In the genomic region with DNA sequence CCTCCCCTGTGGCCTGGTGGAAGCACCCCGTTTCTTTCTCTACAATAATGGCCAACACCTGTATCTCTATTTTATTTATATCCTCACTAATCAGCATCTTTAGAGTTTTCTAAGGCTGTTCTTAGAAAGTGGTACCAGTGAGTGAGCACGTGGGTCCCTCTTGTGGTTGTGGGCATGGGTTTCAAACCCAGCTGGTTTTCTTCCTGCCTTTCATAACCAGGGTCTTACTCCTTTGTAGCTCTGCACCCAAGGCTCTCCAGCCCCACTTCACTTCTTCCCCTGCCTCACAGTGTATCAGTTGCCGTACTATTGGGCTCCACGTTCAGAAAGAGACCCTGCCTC, we compare ENCODE assay signal across 9 mouse cellular contexts.
DNase-seq lines count a peak whose midpoint lies in the region; ATAC-seq and TF ChIP-seq lines count a peak whose summit lies in the region.
"Had no signal": no experiment of that assay in that cellular context is flagged by ENCODE, and none has a peak within 500 bp of the region (broad histone marks: within the 10 kb centered on the region; RNA-seq: fewer than 3 reads in every experiment).

No protein-coding gene starts in this region.

- H3K9ac ChIP-seq in limb, embryonic 15.5 days: no peak overlapping the region

- H3K27me3 ChIP-seq in thymus, adult 2 months (ENCODE audit: control insufficient read depth, insufficient read depth, low read length): no peaks in the 10 kb centered on the region
- H3K27me3 ChIP-seq in limb, embryonic 15.5 days: no peaks in the 10 kb centered on the region

- no peaks in the 10 kb centered on the region for H3K36me3 ChIP-seq in thymus, adult 2 months (ENCODE audit: control insufficient read depth, insufficient read depth, low read length)
- no peaks in the 10 kb centered on the region for H3K36me3 ChIP-seq in limb, embryonic 15.5 days

- no peak for ATAC-seq in limb, embryonic 15.5 days (ENCODE audit: insufficient number of reproducible peaks, low FRiP score, low TSS enrichment, low read depth)

- H3K4me3 ChIP-seq in thymus, adult 2 months (ENCODE audit: control insufficient read depth, insufficient read depth, low read length): no peak overlapping the region
- H3K4me3 ChIP-seq in limb, embryonic 15.5 days: peak overlapping the region; percentile 11; the same call in 1 of the 2 replicates
- H3K4me3 ChIP-seq: gastrocnemius, adult 2 months had no signal

- no peak for TF ChIP-seq CTCF in thymus, adult 2 months (IDR thresholded peaks at IDR 0.05; ENCODE audit: borderline replicate concordance, control insufficient read depth, extremely low read depth, insufficient read depth, low read length, poor library complexity)

- 7% methylated on average over 4 of the region's 4 CpGs for WGBS in thymus, adult 2 months
- 48% methylated on average over 4 of the region's 4 CpGs for WGBS in limb, embryonic 15.5 days

- DNase-seq in kidney, postnatal 10 days: peak; percentile 22
- DNase-seq in kidney, adult 11 months: no peak
- DNase-seq in thymus, adult 2 months: peak; percentile 22
- DNase-seq in thymus, adult 18-20 months: no peak
- DNase-seq in urinary bladder, adult 2 months (ENCODE audit: low spot score): no peak
- no peak for DNase-seq in testis, postnatal 14 days (ENCODE audit: low spot score)
- DNase-seq: gastrocnemius, adult 2 months had no signal

- no peaks in the 10 kb centered on the region for H3K9me3 ChIP-seq in limb, embryonic 15.5 days

- H3K4me2 ChIP-seq in limb, embryonic 15.5 days: 0 out of 2 replicates have a peak overlapping the region, but pooled peaks have one; percentile 17

- no peaks in the 10 kb centered on the region for H3K4me1 ChIP-seq in thymus, adult 2 months (replicated peaks; ENCODE audit: control insufficient read depth, insufficient read depth, low read length)
- H3K4me1 ChIP-seq in limb, embryonic 15.5 days: 0 out of 2 replicates have a peak, but pooled peaks cover 3% of the 10 kb centered on the region

- H3K27ac ChIP-seq in thymus, adult 2 months (ENCODE audit: control insufficient read depth, insufficient read depth, low read length): no peak overlapping the region
- H3K27ac ChIP-seq in limb, embryonic 15.5 days: no peak overlapping the region
- H3K27ac ChIP-seq: gastrocnemius, adult 2 months; macrophage had no signal

- no peak for TF ChIP-seq POLR2A in thymus, adult 2 months (IDR thresholded peaks at IDR 0.05; ENCODE audit: control insufficient read depth, extremely low read depth, insufficient read depth, low read length, poor library complexity)

Comparison
In these comparisons a context has a peak if more than half of its experiments do, and no peak if none do; other contexts are left out.
1. DNase-seq: peak in kidney, postnatal 10 days (single experiment) and thymus, adult 2 months (single experiment); none in kidney, adult 11 months (single experiment), thymus, adult 18-20 months (0 of 2), urinary bladder, adult 2 months (single experiment) and testis, postnatal 14 days (single experiment).